Mouse (Mus musculus) activated CD4-positive, CD25-positive, alpha-beta regulatory T cell (primary cell): Measurements from ENCODE around the gene Ier5l. TPM values are rescaled to one million over a fixed set of nuclear protein-coding genes. Genes with fewer than 3 reads are reported as not detected.

Source experiments
- polyA plus RNA-seq, 2 experiments: library from polyadenylated mRNA; unstranded; fragments of 100-300 nt; shearing (Covaris generic); gene quantifications; one replicate each; pipeline ENCODE4 v1.2.1; 2017

The Ier5l gene
- under 1 TPM; 0.09 to 0.29 TPM for polyA plus RNA-seq

DNA sequence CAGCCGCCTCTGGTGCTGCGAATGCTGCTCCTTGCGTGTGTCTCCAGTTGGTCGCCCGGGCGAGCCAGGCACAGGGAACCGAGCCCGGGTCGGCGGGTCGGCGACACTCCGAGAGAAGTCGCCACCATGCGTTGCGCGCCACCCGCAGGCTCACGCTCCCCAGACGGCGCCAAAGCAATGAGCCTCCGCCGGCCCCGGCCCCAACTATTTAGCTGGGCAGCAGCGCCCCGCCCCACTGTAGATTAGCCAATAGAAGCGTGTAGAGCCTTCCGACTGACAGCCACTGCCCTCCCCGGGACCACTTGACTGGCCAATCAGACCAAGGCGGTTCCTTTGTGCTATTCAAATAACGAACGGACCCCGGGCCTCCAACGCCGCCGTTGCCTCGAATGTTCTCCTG is at the start of gene Ier5l:
Gene Ier5l (minus strand): TSS at position 181 of the 400 bp plus-strand sequence.

Other genes starting within 250 kb of the Ier5l start
- gene Lrrc8a, start 236.5 kb downstream of the Ier5l start, polyA plus RNA-seq = 1 to 10 TPM; 7.7 to 9.7 TPM
- 1 to 10 TPM; 2.3 to 4.6 TPM for gene Gm28035, start 233.7 kb downstream of the Ier5l start, polyA plus RNA-seq
- 1 to 10 TPM; 4.9 to 8.1 TPM for gene Phyhd1, start 208.0 kb downstream of the Ier5l start, polyA plus RNA-seq
- gene Gm28038, start 193.2 kb downstream of the Ier5l start, polyA plus RNA-seq = not detected
- gene Dolk, start 187.9 kb downstream of the Ier5l start, polyA plus RNA-seq = 10 to 100 TPM; 15.1 to 17.4 TPM
- gene Nup188, start 187.8 kb downstream of the Ier5l start, polyA plus RNA-seq = 10 to 100 TPM; 16.5 to 22.0 TPM
- 100 to 1,000 TPM; 116 to 126 TPM for gene Sh3glb2, start 114.9 kb downstream of the Ier5l start, polyA plus RNA-seq
- 10 to 100 TPM in 1 of 2 experiments, 1 to 10 TPM in 1; 4.9 to 12.4 TPM for gene Miga2, start 110.0 kb downstream of the Ier5l start, polyA plus RNA-seq
- gene Dolpp1, start 82.0 kb downstream of the Ier5l start, polyA plus RNA-seq = 10 to 100 TPM; 20.8 to 30.3 TPM
- 1 to 10 TPM; 7.5 to 8.8 TPM for gene Crat, start 58.4 kb downstream of the Ier5l start, polyA plus RNA-seq
- gene Ptpa, start 58.2 kb downstream of the Ier5l start, polyA plus RNA-seq = 100 to 1,000 TPM in 1 of 2 experiments, 10 to 100 TPM in 1; 78.2 to 113 TPM
- 1 to 10 TPM in 1 of 2 experiments, under 1 TPM in 1; 0.50 to 1.3 TPM for gene Cstad, start 120.8 kb upstream of the Ier5l start, polyA plus RNA-seq